Mouse (Mus musculus) lung, postnatal 0 days (tissue): ENCODE data around the gene Fbxl19.

ENCODE experiments used
- CTCF ChIP-seq: IDR thresholded peaks from 2 replicates; pipeline ENCODE4 v1.5.1; 2016; ENCODE audit warnings: antibody characterized with exemption, mild to moderate bottlenecking
- EP300 ChIP-seq: IDR thresholded peaks from 2 replicates; pipeline ENCODE4 v1.6.1; 2016; ENCODE audit warnings: antibody characterized with exemption, mild to moderate bottlenecking, control low read depth

- TF ChIP-seq CTCF (no peak), EP300 (no peak)
Measured at GRCm38 (mm10) chr7:127698986-127699385, 45.4 kb upstream of the Fbxl19 start.
